Mouse (Mus musculus) liver, postnatal 0 days (tissue): Measurements from ENCODE around the gene Lrrc58. TPM values are rescaled to one million over a fixed set of nuclear protein-coding genes. Genes with fewer than 3 reads are reported as not detected.

ENCODE experiments used
- ATAC-seq: fragments of 200-750 bp; cut with Nextera tagmentation; 2 replicates; pipeline ENCODE4 v1.8.0; 2017; ENCODE audit warnings: mild to moderate bottlenecking, moderate library complexity
- DNase-seq: peaks from one replicate; pipeline ENCODE4 v3.0.0-alpha.2; 2016
- H3K27ac ChIP-seq: fragments of 300-500 bp; sonication (generic); 2 replicates; pipeline ENCODE4 v1.5.1; 2014; ENCODE audit warnings: antibody characterized with exemption, moderate library complexity, mild to moderate bottlenecking, low read depth
- H3K27me3 ChIP-seq: fragments of 300-500 bp; sonication (generic); 2 replicates; pipeline ENCODE4 v1.6.1; 2014; ENCODE audit warnings: low read length, control low read depth, mixed read lengths; ENCODE audit not compliant: insufficient read depth
- H3K36me3 ChIP-seq: fragments of 300-500 bp; sonication (generic); replicated peaks from 2 replicates; pipeline ENCODE4 v1.6.1; 2014; ENCODE audit warnings: mild to moderate bottlenecking, control low read depth, low read length, moderate library complexity, mixed read lengths; ENCODE audit not compliant: insufficient read depth
- H3K4me1 ChIP-seq: fragments of 300-500 bp; sonication (generic); 2 replicates; pipeline ENCODE4 v1.6.1; 2014; ENCODE audit warnings: antibody characterized with exemption, mild to moderate bottlenecking, control low read depth; ENCODE audit not compliant: insufficient read depth
- H3K4me2 ChIP-seq: fragments of 300-500 bp; sonication (generic); 2 replicates; pipeline ENCODE4 v1.6.1; 2014; ENCODE audit warnings: low read depth, mild to moderate bottlenecking, low read length, moderate library complexity, mixed read lengths
- H3K4me3 ChIP-seq: fragments of 300-500 bp; sonication (generic); 2 replicates; pipeline ENCODE4 v1.5.1; 2014; ENCODE audit warnings: low read depth, low read length
- H3K9ac ChIP-seq: fragments of 300-500 bp; sonication (generic); replicated peaks from 2 replicates; pipeline ENCODE4 v1.6.1; 2014; ENCODE audit warnings: mild to moderate bottlenecking, moderate library complexity
- H3K9me3 ChIP-seq: fragments of 300-500 bp; sonication (generic); 2 replicates; pipeline ENCODE4 v1.6.1; 2016; ENCODE audit warnings: mild to moderate bottlenecking, control low read depth, low read length, mixed read lengths
- CTCF ChIP-seq: sonication (generic); IDR thresholded peaks from 2 replicates; pipeline ENCODE4 v1.5.1; 2016; ENCODE audit warnings: antibody characterized with exemption, low read depth
- EP300 ChIP-seq: IDR thresholded peaks from 2 replicates; pipeline ENCODE4 v1.6.1; 2016; ENCODE audit warnings: antibody characterized with exemption, low read depth, mild to moderate bottlenecking
- WGBS: fragments of 180-500 bp; shearing (Covaris S2); extraction: QIAGEN DNeasy Blood & Tissue Kit; methylation state at CpG from one replicate; pipeline ENCODE4 v1.1.7; 2014; ENCODE audit not compliant: insufficient replicate concordance; 5-methylcytosine and 5-hydroxymethylcytosine counted together
- polyA plus RNA-seq: library from polyadenylated mRNA; unstranded; fragments of >200 nt; fragmentation: Nextera tagmentation; extraction: Ambion mirVana; gene quantifications from 2 replicates; pipeline ENCODE4 v1.2.1, GENCODE M21; 2015

Lrrc58 gene
- polyA plus RNA-seq, 1 experiment from 2014 or later = 11.6 TPM

DNA sequence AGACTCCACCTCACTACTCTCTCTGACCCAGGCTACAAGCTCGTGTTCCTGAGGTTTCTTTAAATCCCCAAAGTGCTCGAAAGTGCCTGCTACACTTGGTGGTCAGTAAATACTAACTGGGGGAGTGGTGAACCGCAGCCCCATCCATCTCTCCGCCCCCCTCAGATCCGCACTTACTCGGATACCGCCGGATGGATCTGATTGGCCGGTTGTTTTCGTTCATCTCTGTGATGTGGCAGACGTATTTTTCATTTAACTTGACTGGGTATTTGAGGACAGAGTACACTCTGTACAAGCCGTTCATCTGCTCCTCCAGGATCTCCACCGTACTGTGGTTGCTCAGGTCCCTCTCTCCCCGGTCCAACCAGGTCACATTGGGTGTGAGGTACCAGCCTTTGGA lies 14.1 kb upstream of the Lrrc58 start:
- Histone ChIP-seq H3K9me3 (no peaks in the 10 kb centered on the region), H3K9ac (no peak overlapping the region), H3K4me3 (no peak overlapping the region), H3K36me3 (no peaks in the 10 kb centered on the region), H3K27me3 (no peaks in the 10 kb centered on the region), H3K4me2 (no peak overlapping the region), H3K4me1 (no peaks in the 10 kb centered on the region; the same call in 1 of the 2 replicates), H3K27ac (no peak overlapping the region)
- no peak for TF ChIP-seq EP300
- TF ChIP-seq CTCF = no peak
- 77% methylated on average over 14 of the region's 14 CpGs for WGBS
- DNase-seq (no peak), ATAC-seq (no peak)

DNA sequence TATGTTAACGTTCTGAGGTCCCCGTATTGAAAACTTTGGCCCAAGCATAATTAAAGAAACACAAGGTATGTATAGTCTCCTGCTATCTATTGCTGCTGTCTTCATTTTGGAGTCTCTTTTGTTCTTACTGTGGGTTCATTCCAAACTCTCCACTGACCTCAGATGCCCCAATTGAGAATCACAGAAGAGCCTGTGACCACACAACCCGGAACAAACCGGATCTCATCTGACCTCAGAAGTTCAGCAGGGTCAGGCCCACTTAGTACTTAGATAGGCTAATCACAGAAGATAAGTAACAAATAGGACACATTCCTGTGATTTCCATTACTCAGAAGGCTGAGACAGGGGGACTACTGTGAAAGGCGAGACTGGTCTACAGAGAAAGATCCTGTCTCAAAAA lies 13.6 kb upstream of the Lrrc58 start:
- ATAC-seq = no peak

DNA sequence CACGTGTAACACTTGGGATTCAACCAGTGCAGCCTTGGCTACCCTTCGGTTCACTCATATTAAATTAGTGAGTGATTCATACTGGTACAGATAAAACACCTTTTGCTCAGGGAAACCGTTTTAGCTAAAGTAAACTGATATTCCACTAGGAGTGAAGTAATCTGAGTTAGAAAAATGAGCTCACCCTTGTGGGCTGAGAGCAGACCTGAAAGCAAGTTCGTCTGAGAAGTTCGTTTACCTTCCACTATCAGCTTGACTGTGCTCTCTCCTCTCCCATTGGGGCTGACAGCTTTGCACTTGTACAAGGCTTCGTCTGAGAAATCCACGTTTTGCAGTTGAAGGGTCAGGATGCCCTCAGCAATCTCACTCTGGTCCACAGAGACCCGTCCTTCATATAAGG lies 12.6 kb upstream of the Lrrc58 start:
- ATAC-seq (no peak), DNase-seq (no peak)
- Histone ChIP-seq H3K4me3 (no peak overlapping the region), H3K36me3 (no peaks in the 10 kb centered on the region), H3K4me1 (no peaks in the 10 kb centered on the region; the same call in 1 of the 2 replicates), H3K9ac (no peak overlapping the region), H3K9me3 (no peaks in the 10 kb centered on the region), H3K4me2 (no peak overlapping the region), H3K27me3 (no peaks in the 10 kb centered on the region), H3K27ac (no peak overlapping the region)
- TF ChIP-seq CTCF (no peak), EP300 (no peak)
- WGBS = 66% methylated on average over 8 of the region's 8 CpGs

More for the DNA sequence above, 13.6 kb upstream of the Lrrc58 start:
- DNase-seq = no peak
- Histone ChIP-seq H3K27me3 (no peaks in the 10 kb centered on the region), H3K4me3 (no peak overlapping the region), H3K9me3 (no peaks in the 10 kb centered on the region), H3K27ac (no peak overlapping the region), H3K4me1 (no peaks in the 10 kb centered on the region; the same call in 1 of the 2 replicates), H3K4me2 (no peak overlapping the region), H3K36me3 (no peaks in the 10 kb centered on the region), H3K9ac (no peak overlapping the region)
- TF ChIP-seq CTCF (no peak), EP300 (no peak)
- WGBS = 42% methylated on average over 5 of the region's 5 CpGs

DNA sequence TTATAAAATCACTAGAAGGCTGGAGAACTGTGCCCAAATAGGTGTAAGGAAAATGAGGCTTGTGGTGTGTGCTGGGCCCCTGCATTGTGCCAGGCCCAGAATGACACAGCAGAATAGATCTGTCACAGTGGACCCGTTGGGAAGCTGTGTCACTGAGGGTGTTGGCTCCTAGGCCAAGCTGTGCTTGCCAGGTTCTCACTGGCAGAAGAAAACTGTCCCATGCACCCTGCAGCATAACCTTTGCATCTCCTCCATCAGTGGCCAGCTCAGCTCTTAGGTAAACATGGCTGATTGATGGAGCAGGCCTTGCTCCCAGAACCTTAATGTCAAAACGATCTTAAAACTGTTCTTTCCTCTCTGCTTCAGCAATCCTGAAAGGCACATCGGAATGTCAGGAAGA lies 11.9 kb upstream of the Lrrc58 start:
- no peak overlapping the region for H3K27ac ChIP-seq
- no peak overlapping the region for H3K4me2 ChIP-seq
- peak; percentile 27; the same call in 1 of the 2 replicates for ATAC-seq
- H3K9ac ChIP-seq = no peak overlapping the region
- no peaks in the 10 kb centered on the region for H3K36me3 ChIP-seq
- DNase-seq = no peak
- no peaks in the 10 kb centered on the region for H3K9me3 ChIP-seq
- H3K27me3 ChIP-seq = no peaks in the 10 kb centered on the region
- 48% methylated on average over 3 of the region's 3 CpGs for WGBS
- no peak overlapping the region for H3K4me3 ChIP-seq
- TF ChIP-seq CTCF (no peak), EP300 (no peak)
- no peaks in the 10 kb centered on the region; the same call in 1 of the 2 replicates for H3K4me1 ChIP-seq

DNA sequence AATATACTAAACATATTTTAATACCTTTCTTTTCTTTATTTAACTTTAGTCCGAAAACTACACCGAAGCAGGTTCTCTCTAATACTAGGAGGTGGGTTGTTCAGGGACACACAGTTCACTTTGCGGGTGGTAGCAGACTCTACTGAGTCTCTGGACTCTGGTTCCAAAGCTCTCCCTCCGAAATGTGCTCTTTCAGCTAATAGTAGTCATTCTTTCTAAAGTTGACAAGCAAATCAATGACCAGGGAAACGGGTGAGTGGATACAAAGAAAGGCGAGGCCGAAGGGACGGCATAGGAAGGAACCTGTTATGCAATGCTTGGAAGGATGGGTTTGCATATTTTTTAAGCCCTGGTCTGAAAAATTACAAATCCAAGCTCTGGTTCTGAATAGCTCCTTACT lies 10.7 kb upstream of the Lrrc58 start:
- TF ChIP-seq EP300 = no peak
- no peak for TF ChIP-seq CTCF
- no peaks in the 10 kb centered on the region for H3K27me3 ChIP-seq
- no peaks in the 10 kb centered on the region; the same call in 1 of the 2 replicates for H3K4me1 ChIP-seq
- 55% methylated on average over 8 of the region's 8 CpGs for WGBS
- H3K36me3 ChIP-seq = no peaks in the 10 kb centered on the region
- H3K27ac ChIP-seq = no peak overlapping the region
- H3K4me3 ChIP-seq = no peak overlapping the region
- no peak for DNase-seq
- no peak for ATAC-seq
- no peak overlapping the region for H3K4me2 ChIP-seq
- no peaks in the 10 kb centered on the region for H3K9me3 ChIP-seq
- H3K9ac ChIP-seq = no peak overlapping the region

DNA sequence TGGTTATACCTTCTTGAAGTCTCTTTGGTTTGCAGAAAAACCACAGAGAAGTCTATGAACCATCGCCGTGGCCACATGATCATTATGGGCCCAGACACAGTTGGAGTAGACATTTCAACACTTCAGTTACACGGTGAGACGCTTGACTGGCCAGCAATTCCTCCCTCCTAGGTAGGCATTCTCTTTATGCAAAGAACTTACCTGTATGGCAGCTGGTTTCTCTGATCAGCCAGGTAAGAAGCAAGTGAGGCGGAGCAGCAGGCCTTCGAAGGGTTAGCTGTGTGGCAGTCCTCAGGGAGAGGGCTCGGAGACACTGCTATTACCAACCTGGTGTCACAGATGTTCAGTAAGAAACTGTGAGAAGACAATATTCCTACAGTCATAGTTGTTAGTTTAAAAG lies 8.0 kb upstream of the Lrrc58 start:
- no peak for ATAC-seq
- Histone ChIP-seq H3K36me3 (no peaks in the 10 kb centered on the region), H3K27ac (no peak overlapping the region), H3K4me2 (no peak overlapping the region), H3K4me1 (peaks cover 6% of the 10 kb centered on the region; the same call in 1 of the 2 replicates), H3K4me3 (no peak overlapping the region), H3K9me3 (no peaks in the 10 kb centered on the region), H3K9ac (no peak overlapping the region), H3K27me3 (no peaks in the 10 kb centered on the region)
- TF ChIP-seq CTCF = no peak
- no peak for TF ChIP-seq EP300
- DNase-seq = no peak
- 66% methylated on average over 7 of the region's 7 CpGs for WGBS

DNA sequence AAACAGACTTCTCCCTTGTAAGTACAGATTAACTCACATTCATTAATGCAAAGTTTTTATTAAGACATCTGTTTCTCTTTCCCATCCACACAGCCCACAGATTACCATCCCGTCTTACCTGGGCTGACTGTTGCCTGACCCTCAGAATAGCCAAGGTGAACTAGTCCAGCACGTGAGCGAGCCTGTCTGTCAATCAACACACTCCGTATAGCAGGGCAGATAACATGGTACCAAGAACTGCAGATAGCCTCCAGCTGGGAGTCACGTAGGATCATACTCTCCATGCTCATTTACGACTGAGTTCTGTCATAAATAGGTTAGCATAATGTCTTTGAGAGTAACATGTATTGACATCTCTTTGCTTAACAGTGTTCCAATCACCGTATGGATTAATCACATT lies 7.2 kb upstream of the Lrrc58 start, which contains the start of gene Gm36028:
TSS of gene Gm36028 (minus strand) at position 118 of the 400 bp plus-strand sequence.
- H3K27me3 ChIP-seq = no peaks in the 10 kb centered on the region
- H3K27ac ChIP-seq = no peak within 1 kb of the TSS
- 73% methylated on average over 7 of the region's 7 CpGs for whole genome bisulfite sequencing
- no peak for DNase-seq
- TF ChIP-seq EP300 = no peak
- no peak for TF ChIP-seq CTCF
- H3K4me3 ChIP-seq = no peak within 1 kb of the TSS
- no peaks in the 10 kb centered on the region for H3K36me3 ChIP-seq
- H3K9me3 ChIP-seq = no peaks in the 10 kb centered on the region
- ATAC-seq = no peak
- peaks cover 6% of the 10 kb centered on the region; the same call in 1 of the 2 replicates for H3K4me1 ChIP-seq
- H3K9ac ChIP-seq = no peak within 1 kb of the TSS
- H3K4me2 ChIP-seq = no peak within 1 kb of the TSS
